Mouse (Mus musculus) fat pad, adult 2 months (tissue): ENCODE measurements around the gene Ldb1.

Source experiments
- DNase-seq: peaks from one replicate; pipeline ENCODE4 v3.0.0-alpha.2; 2011; ENCODE audit warnings: low read depth, low spot score; ENCODE audit errors: extremely low read depth

Gene Ldb1

GRCm38 (mm10) chr19:46044993-46045695 lies at the start of gene Ldb1:
TSS of gene Ldb1 (minus strand) at chr19:46045214.
- DNase-seq = no peak

GRCm38 (mm10) chr19:46094144-46094543 lies 49.1 kb upstream of the Ldb1 start:
- no peak for DNase-seq

GRCm38 (mm10) chr19:46091641-46092040 lies 46.6 kb upstream of the Ldb1 start:
- no peak for DNase-seq

GRCm38 (mm10) chr19:46087871-46088270 lies 42.9 kb upstream of the Ldb1 start:
- peak; percentile 36 for DNase-seq

- DNase-seq = peak; percentile 13
Observed at GRCm38 (mm10) chr19:46086337-46086736, 41.3 kb upstream of the Ldb1 start.

GRCm38 (mm10) chr19:46085185-46085584 lies 40.2 kb upstream of the Ldb1 start:
- DNase-seq = no peak

- DNase-seq = no peak
Observed at GRCm38 (mm10) chr19:46078535-46078934, 33.5 kb upstream of the Ldb1 start.

GRCm38 (mm10) chr19:46075616-46076607 lies 30.9 kb upstream of the Ldb1 start, which contains the start of gene Nolc1:
TSS of gene Nolc1 (plus strand) at chr19:46075863.
- peak; percentile 83 for DNase-seq

GRCm38 (mm10) chr19:46074266-46074665 lies 29.3 kb upstream of the Ldb1 start:
- DNase-seq = no peak

GRCm38 (mm10) chr19:46073285-46073684 lies 28.3 kb upstream of the Ldb1 start:
- no peak for DNase-seq

- DNase-seq = no peak
Observed at GRCm38 (mm10) chr19:46068054-46068453, 23.0 kb upstream of the Ldb1 start.

- no peak for DNase-seq
Observed at GRCm38 (mm10) chr19:46060845-46061244, 15.8 kb upstream of the Ldb1 start.

GRCm38 (mm10) chr19:46058466-46058865 lies 13.5 kb upstream of the Ldb1 start:
- DNase-seq = no peak

GRCm38 (mm10) chr19:46056947-46057607 lies 12.1 kb upstream of the Ldb1 start:
- no peak for DNase-seq

- peak; percentile 83 for DNase-seq
Observed at GRCm38 (mm10) chr19:46056388-46056946, 11.5 kb upstream of the Ldb1 start.

GRCm38 (mm10) chr19:46055752-46056387 lies 10.9 kb upstream of the Ldb1 start:
- DNase-seq = no peak

GRCm38 (mm10) chr19:46050462-46050861 lies 5.4 kb upstream of the Ldb1 start:
- DNase-seq = no peak

- DNase-seq = no peak
Observed at GRCm38 (mm10) chr19:46049129-46049528, 4.1 kb upstream of the Ldb1 start.

- no peak for DNase-seq
Observed at GRCm38 (mm10) chr19:46047426-46047825, 2.4 kb upstream of the Ldb1 start.

- no peak for DNase-seq
Observed at GRCm38 (mm10) chr19:46046621-46047025, 1.6 kb upstream of the Ldb1 start.
